Mouse (Mus musculus) A20 (cell line): ENCODE data around the gene Pacrg.

Experiments used
- DNase-seq: peaks from one replicate; pipeline ENCODE4 v3.0.0-alpha.2; 2011; ENCODE audit warnings: low read depth, low spot score

Gene Pacrg

DNA sequence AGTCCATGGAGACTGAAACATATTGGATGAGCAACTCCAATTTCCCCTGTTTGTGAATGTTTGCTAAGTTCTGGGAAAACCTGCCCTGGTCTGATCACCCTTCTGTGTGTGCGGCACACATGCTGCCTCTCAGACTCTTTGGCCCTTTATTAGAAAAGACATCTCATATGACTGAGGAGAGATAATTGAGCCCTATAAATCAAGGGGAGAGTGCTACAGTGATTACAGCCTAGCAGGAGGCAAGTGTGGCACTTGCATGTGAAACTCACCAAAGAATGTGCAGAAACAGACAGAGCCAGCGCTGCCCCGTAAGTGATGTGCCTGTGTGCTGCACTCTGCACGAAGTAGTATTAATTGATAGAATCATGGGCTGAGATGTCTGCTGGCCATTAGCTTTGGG is 383.7 kb downstream of the Pacrg start:
- DNase-seq = no peak

DNA sequence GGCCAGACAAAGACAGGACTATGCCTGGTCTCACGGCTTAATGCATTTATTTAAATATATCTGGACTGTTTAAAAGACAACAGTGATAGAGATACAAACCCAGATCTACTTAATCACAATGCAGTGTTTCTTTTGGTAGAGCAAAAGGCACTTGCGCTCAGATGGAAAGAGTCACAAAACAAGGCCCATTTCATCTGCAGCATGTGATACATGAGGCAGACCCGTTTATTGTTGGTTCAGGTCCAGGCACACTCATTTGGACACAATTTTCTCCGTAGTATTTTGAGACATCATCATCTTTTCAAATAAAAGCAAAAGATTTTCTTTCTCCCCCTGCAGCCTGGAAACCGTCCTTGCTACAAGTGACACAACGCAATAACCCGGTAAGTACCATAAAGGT is 384.1 kb downstream of the Pacrg start:
- no peak for DNase-seq

DNA sequence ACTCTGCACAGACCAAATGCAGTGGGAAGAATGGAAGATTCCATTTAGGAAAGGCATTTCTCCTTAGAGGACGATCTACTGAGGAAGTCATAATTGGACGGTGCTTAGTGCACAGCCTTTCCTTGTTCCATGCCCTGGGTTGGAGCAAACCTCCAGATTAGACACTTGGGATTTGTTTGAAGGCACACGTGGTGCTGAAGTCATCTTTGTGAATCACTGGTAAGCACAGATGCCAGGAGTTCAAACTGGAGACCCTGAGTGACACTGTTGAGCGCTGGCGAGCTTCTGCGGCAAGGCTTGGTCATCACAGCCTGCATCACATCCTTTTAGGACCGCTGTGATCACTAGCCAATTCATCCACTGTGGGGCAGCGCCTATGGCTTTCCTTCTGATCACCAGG is 385.7 kb downstream of the Pacrg start:
- DNase-seq = no peak

DNA sequence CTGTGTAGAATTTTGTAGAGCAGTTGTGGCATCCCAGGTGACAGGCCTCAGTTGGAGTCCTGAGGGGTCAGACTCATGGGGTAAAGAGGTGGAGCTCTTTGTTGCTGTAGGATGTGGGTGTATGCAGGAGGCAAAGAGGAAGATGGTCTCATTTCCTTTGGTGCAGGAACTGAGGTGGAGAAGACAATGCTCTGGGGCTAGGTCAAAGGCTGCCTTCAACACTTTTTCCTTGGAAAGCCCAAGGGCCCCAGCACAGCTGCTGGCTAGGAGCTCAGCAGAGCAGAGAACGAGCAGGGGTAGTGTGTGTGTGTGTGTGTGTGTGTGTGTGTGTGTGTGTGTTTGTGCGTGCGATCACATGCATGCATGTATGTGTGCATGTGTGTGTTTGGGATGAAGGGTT is 387.3 kb downstream of the Pacrg start:
- DNase-seq = no peak

DNA sequence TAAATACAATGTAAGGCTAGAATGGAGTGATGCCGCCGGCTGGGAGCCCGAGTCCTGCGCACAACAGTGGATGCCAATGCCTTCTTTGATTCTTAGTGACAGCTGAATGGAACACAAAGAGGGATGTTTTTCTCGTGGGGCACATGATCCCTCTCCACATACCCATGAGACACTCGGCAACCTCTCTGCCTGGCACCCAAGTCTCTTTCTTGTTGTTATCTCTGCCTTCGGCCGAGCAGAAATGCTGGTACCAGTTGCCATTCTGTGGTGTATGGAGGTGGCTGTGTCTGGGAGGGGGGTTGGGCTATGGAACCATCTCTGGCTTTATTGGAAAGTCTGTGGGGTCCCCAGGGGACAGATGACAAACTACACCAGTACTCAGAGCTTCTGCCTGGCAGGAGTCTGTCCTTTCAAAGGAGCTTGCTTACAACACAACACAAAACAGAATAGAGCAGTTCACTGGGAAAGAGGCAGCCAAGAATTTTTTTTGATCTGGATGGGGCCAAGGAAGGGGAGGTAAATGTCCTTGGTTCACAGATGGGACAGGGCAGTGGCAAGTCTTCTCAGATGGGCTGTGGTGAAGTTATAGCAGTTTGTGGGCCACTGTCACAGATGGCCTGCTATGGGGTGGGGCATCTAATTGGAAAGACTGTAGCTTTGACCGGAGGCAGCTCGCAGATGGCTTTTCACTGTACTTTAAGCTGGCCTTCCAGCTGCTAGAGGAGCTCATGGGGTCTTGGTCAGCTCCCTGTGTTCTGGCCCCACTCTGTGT is 388.6 kb downstream of the Pacrg start:
- DNase-seq = no peak

DNA sequence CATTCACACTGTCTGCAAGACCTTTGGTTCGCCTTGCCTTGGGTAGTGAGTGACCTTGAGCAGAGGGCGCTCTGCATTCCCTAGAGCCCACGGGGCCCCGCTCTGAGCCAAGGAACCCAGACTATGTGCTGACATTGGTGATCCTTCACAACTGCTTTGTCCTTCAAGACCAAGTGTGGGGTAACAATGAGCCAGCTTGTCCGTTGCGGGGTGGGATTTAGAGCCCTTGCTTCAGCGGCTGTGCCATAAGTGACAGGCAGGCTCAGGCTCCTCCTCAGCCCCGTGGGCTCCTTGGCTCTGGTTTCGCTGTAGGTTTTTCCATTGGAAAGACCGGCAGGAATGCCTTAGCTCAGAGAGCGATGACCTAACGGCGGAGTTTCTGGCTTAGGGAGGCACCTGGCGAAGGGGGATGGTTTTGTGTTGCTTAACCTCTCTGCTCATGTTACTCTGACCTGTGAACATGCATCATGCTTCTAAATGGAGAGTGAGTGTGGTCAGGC is 390.3 kb downstream of the Pacrg start:
- DNase-seq = no peak

DNA sequence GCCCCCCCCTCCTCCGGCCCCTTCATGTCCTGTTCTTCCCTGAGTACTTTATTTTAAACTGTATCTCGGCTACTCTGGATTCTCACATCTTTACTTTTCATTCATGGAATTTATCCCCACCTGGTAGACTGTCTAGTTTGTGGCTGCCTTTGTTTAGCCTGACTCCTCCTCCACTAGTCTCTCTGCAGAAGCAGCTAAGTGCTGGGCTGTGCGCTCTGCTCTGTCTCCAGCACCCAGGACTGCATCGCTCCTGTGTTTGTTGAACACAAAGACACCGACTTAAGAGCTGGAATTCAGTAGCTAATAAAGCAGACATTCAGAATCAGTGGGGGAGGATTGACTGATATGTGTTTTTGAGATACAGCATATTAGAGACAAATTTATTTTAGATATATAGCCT is 391.7 kb downstream of the Pacrg start:
- DNase-seq = no peak

DNA sequence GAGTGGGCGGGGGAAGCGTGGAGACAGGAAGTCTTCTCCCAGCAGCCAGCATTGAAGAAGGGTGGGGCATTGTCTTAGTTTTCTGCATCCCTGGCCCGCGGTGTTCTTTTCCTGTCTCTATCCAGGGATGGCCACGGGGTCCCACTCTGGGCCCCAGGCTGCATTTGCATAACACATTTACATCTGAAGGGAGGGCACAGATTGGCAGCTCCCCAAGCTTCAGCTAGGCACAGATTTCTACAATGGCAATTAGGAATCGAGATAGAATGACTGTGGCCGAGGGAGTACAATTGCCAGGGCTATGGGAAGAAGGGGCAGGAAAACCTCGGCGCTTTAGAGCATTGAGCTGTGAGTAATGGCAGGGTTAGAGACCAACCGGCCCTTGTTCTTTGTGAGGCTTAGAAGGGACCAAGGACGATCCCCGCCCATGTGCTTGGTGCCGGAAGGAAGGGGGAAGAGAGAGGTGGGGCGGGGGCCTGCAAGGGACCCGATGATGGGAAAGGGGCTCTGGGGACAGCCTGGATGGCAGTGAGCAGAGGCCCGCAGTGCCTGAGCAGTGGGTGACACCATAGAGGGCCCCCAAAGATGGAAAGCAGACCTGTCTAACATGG is 398.5 kb downstream of the Pacrg start:
- no peak for DNase-seq

DNA sequence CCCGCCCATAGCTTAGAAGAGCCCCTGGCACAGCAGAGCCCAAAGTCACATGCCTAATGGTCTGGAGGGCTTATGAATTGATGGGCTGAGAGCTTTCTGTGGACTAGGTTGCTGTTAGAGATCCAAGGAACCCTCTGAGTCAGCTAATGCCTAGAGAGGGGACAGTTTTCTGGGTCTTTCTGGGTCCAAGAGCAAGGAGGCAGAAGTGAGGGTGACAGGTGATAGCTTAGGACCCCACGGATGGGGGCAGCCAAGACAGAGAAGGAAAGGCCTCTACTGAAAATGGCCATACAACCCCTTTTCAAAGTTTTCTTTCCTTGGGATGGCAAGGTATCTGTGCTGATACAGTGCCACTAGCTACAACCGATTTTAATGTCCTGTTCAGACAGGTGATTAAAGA is 399.1 kb downstream of the Pacrg start:
- DNase-seq = no peak

DNA sequence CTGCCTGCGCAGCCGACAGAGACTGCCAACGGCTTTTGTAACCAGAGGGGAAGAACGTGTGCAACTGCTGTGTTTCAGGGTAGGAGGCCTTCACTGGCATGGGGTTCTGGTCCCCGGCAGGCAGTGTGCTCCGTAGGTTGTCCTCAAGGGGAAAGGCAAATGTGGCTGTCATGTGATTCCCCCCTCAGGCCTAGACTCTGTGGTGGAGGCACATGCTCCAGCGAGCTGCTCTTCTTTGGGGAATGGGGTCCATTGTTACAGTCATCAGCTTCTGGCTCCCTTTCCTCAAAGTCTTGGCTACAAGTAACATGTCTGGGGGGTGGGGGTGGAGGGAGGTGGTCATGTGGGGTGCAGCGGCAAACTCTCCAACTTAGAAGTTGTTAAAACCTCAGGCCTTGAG is 400.3 kb downstream of the Pacrg start:
- DNase-seq = no peak

DNA sequence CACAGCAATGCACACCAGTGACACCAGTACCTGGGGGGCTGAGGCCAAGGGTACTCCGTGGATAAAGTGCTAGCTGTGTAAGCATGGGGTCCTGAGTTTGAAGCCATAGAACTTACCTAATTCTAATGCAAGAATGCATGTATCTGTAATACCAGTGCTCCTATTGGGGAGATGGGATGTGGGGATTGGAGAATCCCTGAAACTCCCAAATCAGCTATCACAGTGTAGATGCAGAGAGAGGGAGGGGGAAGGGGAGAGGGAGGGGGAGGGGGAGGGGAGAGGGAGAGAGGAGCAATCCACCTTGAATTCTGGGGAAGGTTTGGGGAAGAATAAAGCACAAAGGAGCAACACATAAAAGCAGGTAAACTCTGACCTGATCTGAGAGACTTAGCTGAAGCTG is 405.2 kb downstream of the Pacrg start:
- no peak for DNase-seq

DNA sequence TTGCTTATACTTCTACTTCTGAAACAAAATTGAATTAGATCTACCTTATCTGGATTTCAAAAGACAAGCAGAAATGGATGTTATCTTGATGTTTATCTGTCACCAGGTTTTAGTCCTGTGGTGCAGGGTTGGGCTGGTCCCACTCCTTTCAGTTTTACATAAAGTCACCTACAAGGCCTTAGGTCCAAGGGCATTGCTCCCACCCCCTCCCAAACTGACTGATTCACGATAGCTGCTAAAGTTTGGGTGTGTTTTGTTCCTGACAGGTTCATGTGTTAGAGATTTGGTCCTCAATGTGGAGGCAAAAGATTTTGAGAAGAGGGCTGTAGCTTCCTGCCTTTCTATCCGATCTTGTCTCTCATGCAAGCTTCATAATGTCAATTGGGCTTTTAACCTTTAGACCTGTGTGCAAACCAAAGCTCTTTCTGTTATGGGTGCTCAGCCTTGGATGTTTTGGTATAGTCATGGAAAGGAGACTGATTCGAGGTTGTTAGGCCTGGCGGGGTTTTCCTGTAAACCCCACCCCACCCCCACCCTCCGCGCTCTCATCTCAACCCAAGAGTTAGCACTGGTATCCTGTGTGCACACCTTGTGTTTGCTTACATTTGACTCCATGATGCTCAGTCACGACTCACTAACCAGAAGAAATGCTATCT is 407.5 kb downstream of the Pacrg start:
- no peak for DNase-seq

DNA sequence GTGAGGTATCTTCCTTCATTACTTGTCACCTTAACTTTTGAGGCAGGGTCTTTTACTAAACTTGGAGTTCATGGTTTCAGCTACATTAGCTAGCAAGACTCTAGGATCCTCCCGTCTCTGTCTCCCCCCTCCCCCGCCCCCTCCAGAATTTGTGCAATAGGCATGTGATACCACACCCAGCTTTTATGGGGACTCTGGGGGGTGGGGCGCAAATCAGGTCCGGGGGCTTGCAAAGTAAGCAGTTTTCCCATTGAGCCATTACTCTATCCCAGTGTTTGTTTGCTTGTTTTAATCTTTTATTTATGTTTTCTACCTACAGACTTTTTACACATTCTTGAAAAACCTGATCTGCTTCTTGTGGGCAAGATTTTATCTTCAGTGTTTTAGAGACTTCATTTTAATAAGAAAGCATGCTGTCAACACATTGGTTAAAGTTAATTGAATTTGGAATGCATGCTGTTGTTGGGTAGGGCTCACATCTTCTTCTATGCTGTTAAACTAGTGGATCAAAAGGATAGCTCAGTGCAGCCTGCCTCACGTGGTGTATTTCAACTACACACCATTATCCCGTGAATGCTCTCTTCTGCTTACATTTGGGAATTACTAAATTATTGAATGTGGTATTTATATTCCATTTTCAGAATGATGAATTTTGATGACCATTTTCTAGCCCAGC is 408.1 kb downstream of the Pacrg start:
- DNase-seq = no peak

DNA sequence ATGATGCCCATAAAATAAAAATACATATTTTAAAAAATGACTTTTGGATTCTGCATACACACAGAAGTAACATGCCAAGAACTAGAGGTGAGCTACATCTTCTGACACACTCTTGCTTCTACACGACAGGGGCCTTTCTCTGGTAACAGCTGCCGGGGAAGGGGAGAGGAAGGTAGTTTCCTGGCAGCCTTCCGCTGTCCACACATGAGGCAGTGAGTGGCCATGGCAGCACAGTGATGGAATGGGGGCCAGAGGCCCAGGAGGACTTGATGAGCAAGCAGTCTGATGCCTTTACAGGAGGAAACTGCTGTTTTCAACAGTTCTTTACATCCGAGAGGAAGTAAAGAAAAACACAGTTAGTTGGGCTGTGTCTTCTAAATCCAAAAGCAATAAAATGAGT is 409.3 kb downstream of the Pacrg start:
- DNase-seq = no peak

DNA sequence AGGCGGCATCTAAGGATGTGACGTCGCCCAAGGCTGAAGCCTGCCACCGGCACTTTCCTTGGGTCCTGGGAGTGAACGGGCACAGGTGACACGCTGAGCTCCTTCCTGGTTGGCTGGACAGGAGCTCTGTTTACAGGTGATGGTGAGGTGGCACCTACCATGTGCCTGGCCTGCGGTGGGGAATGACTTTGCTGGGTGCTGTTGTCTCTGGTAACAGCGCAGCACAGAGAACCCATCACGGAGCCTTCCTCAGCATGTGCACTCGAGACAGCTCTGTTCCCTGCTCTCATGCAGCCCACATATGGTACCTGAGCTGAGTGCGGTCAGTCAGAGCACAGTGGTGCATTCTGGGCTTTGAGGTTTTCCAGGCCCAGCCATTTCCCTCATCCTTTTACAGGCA is 410.7 kb downstream of the Pacrg start:
- no peak for DNase-seq

DNA sequence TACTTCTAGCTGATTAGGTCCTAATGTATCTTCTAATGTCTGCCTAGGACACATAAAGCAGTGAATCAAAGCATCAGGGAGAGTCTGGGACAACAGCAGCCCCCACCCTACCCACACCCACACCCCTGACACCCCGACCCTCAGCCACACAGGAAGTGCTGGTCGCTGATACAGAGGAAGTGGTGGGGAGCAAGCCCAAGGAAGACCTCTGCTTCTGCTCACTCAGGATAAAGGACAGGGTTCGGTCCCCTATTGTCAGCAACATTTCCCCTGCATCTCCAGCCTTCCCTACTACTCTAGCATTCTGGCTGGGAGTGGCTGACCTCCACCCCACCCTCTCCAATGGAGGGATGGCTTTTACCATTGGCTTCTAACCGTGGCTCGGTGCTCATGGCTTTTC is 414.8 kb downstream of the Pacrg start:
- DNase-seq = no peak

DNA sequence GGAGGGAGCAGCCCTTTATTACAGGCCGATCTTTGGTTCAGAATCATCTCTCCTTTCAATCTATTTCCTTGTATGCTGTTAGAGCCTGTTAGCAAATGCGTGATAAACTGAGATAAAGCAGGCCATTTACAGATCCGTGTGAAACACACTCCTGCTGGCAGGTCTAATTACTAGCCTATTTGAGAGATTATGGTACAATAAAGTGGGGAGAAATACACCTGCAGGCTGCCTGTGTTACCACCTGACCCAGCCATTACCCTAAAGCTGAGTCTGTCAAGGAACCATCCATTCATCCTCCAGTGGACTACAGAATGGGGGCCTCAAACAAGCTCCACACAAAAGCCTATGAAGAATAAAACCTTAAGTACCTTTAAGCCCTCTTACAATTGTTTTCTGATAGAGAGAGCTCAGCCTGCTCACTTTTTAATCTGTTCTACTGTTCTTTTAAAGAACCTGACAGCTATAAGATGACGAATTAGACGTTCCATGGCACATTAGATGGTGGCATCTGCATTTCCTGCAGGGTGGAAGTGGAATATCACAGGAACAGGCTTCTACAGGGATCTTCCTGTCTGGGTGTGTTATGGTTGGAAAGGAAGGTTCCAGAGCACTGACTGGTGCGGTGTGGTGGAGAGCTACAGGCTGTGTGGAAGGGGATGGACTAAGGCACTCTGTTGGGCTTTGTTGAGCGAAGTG is 422.4 kb downstream of the Pacrg start:
- DNase-seq = no peak

DNA sequence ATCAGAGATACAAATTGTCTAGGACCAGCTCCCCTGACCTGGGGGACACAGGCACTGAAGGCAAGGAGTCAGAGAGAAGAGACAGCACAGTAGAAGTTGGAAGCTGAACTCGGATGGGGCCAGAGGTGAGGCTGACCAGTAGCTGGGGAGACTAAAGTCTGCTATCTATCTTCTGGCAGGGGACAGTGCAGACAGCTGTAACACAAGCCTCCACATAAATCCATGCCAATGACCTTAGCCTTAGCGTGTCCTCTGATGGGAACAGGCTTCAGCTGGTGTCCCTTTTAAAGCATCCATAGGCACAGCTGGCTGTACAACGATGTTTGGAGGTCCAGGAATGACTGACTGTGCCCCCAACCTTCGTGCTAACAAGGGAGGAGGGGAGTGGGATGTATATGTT is 423.1 kb downstream of the Pacrg start:
- no peak for DNase-seq

DNA sequence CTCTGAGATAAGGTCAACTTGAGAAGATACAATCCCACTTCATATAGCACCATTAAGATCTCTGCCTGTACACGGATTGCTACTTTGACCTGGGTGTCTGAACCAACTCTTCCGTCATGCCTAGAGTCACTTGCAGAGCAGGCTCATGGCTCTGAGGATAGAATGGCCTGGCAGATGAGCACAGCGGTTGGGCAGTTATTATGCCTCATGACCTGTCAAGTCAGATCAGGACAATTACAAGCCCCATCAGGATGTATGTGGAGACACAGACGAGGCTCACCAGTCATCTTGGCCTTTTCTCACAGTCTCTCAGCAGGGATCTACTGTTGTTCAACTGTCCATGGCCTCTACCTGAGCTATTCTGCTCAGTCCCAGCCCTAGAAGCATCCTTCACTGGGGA is 424.0 kb downstream of the Pacrg start:
- no peak for DNase-seq

DNA sequence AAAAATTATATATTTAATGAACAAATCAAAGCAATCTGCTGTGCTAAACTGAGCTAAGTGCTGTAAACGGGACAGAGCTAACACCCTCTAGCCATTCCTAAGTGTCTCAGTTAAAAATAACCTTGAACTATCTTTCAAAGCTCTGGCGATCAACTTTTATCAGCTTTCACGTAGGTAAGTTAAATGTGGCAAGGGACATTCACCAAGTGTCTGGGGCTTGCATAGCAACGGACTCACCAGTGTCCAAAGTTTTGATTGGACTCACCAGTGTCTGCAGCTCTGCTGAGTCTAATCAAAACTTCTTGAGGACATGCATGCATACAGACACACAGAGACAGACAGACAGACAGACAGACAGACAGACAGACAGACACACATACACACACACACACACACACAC is 425.7 kb downstream of the Pacrg start:
- DNase-seq = no peak

DNA sequence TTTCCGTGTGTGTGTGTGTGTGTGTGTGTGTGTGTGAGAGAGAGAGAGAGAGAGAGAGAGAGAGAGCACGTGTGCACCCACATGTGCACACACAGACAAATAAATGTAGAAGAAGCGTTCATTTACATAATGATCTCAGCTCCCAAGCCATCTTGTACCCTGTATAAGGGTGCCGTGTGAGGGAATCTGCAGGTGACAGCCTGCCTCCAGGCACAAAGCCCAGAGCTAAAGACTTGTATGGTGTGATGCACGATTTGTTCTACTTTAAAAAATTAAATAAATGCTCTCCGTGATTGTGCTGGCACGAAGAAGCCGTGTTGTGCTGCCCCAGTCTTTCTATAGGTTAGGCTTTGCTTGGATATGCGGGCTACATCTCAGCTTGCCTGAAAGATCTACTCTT is 426.2 kb downstream of the Pacrg start:
- DNase-seq = no peak
